Mouse (Mus musculus): ENCODE results near the gene Glra1.

The Glra1 gene

DNA sequence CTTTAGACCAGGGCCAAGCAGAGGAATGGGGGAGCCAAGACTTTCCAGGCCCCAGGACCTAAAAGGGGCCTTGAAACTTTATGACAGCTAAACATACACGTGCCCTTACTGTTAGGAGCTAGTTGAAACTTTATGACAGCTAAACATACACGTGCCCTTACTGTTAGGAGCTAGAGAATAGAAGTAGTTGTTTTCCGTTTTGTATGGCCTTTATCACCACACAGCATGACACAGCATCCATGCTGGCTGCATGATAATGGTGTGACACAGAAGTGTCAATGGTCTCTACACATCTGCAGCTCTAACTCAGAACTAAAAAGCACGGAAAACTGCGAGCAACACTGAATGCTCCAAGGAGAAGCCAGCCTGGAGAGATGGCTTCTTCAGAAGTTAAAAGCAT is 90.3 kb downstream of the Glra1 start:
- CTCF ChIA-PET, result no interaction called here

DNA sequence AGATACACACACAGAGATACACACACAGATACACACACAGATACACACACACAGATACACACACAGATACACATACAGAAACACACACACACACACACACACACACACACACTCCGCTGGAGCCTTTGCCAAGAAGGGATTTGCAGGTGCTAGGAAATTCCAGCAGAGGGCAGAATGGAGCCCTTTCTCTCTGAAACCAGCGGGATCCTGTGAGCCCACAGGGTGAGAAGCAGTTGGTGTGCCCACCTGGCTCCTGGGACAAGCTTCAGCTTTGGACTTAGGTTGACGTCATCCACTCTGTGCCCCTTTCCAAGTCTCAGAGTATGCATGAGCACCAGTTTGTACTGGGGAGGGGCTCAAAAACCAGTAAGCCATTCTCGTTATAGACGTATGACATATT is 96.6 kb downstream of the Glra1 start:
- CTCF ChIA-PET, result no interaction called here

DNA sequence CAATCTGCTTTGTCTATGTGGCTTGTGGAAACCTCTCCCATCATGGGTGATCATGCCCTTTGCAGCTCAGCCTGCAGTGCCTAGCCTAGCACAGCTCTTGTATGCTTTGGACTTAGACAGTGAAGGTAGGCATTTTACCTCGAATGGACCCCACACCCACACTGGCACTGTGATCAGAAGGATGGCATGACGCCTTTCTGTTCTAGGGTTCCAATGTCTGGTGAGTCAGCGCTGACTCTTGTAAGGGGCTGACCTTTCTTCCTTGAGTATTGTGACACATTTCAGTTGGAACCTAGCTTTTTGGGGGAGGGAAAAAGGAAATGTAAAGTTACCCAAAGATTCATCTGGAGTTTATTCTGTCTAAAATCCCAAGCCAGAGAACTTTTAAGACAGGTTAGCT is 102.5 kb downstream of the Glra1 start:
- CTCF ChIA-PET, result no interaction called here

DNA sequence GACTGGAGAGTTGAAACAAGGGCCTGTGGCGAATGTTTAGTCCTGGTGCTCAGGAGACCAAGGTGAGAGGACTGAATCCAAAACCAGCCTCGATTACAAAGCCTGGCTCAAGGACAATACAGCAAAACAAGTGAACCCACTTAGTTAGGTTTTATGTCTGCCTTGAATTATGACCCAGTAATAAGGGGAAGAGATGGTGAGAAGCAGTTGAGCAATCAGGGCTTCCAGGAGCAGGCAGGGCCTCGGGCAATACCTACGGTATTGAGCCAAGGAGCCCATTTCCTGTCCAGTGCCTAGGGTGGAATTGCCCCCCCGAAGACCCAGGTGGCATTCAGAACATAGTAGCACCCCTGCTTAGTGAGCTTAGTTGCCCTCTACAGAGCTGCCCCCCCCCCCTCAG is 105.1 kb downstream of the Glra1 start:
- CTCF ChIA-PET, result no interaction called here

DNA sequence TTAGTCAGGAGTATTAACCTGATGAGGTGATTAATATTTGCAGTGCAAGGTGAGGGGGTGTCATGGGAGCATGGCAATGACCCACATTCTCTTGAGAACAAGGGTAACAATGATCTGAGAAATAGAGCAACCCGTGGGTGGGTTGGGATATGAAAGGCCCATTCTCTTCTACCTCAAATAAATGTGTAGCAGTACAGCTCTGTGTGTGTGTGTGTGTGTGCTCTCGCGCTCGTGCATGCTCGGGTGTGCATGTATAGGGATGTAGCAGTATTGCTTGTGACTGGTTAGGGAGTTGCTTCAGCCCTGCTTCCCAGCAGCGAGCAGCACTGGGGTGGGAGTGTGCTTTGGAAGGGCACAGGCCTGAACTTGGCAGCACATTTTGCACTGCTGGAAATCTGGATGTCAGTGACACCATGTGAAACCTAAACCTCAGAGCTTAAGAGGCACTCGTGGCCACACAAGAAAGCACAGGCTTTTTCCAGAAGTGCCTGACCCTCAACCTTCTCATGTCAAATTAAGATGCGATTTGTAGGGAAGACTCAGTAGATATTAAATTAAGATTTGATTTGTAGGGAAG is 106.0 kb downstream of the Glra1 start:
- CTCF ChIA-PET, result no interaction called here

DNA sequence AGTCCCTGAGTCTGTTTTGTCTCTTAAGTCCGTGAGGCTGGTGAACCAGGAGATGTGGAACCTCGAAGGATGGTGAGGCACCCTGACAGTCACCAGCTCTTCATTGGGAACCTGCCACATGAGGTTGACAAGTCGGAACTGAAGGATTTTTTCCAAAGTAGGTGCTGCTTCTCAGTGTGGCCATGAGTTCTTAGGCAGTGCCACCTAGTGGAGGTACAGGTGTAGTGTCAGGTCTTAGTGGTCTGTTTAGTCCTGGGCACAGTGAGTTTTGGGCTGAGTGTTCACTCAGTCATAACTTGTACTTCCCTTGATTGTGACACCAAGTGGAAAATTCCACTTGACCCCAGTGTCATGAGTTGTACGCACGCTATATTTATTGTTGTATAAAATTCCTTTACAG is 110.1 kb downstream of the Glra1 start:
- CTCF ChIA-PET, result no interaction called here

DNA sequence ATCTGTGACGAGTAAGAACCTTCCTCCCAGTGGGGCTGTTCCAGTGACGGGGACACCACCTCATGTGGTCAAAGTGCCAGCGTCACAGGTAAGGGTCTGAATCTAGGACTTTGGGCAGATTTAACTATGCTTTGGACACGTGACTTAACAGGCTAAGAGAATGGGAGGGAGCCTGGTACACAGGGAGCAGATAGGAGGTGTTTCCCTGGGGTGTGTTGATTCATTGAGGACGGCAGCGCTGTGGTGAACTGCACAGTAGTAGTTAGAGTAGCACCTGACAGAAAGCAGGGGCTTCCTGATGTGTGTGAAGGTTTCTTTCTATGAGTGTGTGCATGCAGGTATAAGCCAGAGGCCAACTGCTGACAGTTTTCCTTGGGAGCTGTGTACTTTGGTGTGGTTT is 111.8 kb downstream of the Glra1 start:
- CTCF ChIA-PET, result no interaction called here

DNA sequence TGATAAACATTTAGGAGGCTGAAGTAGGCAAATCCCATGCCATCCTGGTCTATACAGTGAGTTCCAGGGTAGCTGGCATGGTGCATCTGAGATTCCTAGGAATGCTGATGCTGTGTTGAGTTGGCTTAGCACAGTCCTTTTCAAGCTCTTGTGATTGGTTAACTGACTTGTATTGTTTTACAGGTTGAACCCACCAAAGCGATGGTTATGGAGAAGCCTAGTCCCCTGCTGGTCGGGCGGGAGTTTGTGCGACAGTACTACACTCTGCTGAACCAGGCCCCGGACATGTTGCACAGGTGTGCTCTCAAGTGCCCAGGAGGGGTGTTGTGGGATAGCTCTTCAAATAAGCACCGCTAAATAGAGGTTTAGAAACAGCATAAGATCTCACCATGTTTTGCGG is 122.6 kb downstream of the Glra1 start:
- CTCF ChIA-PET, result interaction anchor here (0.6 kb wide), 1 partner anchor 26 kb away, joined by 3 read pairs; no protein-coding TSS in a partner anchor

DNA sequence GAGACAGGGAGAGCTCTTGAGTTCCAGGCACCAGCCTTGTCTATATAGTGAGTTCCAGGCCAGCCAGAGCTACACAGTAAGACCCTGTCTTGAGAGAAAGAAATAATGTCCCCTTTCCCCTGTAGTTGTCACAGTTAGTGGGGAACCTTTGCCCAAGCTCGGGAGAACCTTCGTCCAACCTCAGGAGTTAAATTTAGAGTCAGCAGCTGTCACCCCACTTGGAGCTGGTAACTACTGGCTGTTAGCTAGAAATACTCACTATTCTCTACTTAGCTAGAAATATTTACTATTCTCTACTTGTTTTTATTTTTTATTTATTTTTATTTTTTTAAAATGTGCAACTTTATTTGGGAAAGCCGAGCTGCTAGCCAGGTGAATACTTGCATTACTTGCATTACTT is 134.8 kb downstream of the Glra1 start:
- CTCF ChIA-PET, result no interaction called here

DNA sequence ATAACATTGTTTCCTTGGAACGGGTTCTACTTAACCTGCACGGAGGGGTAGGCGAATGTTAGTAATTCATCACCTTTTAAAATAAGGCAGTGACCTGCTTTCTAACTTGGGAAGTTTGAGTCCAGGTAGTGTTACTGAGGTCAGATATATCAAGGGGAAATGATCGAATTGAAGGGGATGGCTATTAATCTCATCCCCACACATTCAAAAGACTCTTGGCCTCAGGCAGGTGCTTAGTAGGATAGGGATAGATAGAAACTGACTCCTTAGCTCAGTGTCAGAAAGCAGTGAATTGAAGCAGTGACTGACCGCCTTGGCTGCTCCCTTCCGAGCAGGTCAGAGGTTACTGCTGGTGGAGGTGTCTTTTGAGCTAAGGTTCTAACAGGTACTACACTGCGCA is 136.5 kb downstream of the Glra1 start:
- CTCF ChIA-PET, result no interaction called here

DNA sequence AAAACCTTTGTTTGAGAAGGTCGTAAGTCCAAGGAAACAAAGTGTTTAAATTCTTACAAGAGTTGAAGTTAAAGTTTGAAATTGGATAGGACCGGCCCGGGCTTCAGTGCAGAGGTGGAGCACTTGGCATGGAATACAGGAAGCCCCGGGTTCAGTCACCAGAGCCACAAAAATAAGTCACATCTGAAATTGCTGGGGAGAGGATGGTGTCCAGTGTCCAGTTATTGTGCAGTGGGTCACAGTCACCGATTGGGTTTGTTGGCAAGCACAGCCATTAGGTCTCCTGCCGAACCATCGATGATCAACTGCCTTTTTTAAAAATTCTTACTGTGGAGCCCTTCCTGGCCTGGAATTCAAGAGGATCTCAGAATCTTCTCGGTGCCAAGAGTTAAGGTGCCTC is 137.2 kb downstream of the Glra1 start:
- CTCF ChIA-PET, result no interaction called here

DNA sequence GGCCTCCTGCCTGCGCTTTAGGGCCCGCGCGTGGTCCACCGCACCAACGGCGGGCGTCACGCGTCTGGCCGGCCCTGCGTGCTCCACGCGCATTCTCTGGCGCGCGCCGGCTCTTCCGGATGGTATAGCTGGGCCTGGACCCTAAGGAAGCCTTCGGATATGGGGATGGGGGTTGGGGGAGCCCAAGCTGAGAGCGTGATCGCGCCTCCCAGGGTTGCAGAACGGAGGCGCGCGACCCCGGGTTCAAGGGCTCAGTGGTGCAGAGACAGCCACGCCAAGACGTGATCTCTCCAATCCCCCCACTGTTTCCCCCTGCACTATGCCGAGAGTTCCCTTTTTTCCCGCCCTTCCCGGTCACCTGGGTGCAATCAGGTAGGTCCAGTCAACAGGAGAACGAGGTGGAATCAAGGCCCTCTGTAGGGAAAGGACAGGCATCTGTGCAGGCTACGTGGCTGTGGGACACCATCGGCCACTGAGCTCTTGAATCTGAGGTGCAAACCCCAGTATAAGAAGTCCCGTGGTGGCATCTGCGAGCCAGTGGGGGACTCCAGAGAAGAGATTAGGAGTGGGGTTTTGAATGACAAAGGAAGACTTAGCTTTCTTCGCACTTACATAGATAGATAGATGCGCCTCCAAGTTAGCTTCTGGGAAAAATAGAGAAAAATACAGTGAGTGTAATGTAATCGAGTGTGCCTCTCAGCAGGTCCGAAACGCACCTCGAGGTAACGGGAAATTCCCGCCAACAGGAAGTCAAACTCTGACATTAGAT is 137.9 kb downstream of the Glra1 start:
- CTCF ChIA-PET, result no interaction called here

DNA sequence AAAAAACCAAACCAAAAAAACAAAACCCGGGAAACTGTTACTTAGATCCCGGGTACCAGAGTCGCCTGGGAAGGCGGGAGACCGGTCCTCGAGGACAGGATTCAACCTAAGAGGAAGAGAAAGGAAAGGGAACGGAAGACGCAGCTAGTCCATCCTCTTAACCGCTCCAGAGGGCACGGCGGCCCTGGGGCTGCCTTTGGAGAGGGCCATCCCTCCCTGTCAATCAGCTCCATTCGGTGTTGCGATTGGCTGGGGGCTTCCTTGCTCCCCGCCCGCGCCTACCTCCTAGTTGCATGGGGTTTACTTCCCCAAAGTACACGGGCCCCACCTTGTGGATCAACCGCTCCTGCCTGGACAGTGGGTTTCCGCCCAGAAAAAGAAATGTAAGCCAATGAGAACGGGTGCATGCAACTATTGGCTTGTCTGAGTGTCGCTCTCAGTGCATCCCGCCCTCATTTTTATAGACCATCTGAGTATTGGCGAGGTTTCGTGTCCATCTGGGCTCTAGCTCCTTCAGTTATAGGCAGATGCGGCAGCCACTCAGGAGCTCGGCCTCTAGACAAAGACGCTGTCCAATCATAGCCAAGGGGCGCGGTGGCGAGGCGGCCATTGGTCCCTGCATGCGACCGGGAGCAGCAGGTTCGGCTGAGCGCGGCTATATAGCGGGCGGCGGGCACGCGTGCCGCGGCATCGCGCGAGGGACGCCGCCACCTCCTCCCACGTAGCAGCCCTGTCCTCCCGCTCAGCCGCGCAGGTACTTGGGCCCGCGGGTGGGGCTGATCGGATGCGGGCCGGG is 138.8 kb downstream of the Glra1 start, which contains the start of gene G3bp1:
Gene G3bp1 (plus strand): TSS at position 638 of the 796 bp plus-strand sequence.
- CTCF ChIA-PET, result interaction anchor here (1.3 kb wide), 1 partner anchor 8 kb away, joined by 3 read pairs; the partner anchor contains the start of gene Atox1

DNA sequence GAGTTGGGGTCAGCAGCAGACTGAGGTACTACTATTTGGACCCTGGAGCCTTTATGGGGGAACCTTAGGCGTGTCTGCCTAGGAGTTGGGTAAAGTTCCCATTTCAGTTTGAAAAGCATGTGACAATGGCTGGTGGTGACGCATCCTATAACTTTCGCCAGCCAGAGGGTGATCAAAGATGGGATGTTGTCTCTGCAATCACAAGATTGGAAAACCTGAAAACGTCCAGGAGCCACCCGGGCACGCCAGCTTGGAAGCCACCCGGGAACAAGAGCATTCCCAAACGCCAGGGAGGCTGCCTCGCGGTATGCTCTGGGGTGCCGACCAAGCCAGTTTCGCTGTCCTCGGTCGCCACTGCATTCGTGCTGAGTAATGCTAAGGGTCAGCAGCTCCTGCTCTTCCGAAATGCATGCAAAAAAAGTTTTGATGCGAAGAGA is 139.4 kb downstream of the Glra1 start:
- CTCF ChIA-PET, result interaction anchor here (1.3 kb wide), 1 partner anchor 8 kb away, joined by 3 read pairs; the partner anchor contains the start of gene Atox1

DNA sequence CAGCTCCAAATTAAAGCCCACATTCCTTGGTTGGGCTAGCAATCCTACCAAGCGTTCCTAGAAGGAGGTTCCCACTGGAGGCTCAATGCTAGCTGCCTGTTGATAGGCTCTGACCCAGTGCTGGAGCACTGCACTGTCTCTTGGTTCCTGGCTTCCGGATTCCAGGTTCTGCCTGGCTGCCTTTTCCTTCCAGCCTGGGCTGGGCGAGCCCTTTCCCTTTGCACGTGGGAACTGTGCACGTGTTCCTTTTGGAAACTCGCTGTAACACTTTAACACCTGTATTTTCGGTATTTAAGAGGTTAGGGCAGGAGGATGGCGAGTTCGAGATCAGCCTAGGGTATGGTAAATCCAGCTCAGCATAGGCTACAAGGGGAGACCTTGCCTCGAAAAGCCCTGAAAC is 140.0 kb downstream of the Glra1 start:
- CTCF ChIA-PET, result no interaction called here

DNA sequence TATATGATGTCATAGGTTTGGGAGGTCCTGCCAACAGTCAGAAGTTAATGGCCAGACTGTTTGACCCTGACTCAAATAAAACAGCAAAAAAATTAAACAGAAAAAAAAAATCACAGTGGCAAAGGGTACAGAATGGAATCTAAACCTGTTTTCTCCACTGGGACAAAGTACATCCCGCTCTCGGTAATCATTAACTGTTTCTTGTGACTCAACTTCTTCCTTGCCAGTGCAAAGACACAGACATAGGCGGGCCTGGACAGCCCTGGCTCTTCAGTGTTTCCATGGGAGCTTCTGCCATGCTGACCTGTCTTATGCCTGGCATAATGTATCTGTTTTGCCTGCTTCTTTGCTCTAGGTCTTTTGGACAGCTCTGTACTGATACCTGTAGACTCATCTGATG is 142.8 kb downstream of the Glra1 start:
- CTCF ChIA-PET, result no interaction called here

DNA sequence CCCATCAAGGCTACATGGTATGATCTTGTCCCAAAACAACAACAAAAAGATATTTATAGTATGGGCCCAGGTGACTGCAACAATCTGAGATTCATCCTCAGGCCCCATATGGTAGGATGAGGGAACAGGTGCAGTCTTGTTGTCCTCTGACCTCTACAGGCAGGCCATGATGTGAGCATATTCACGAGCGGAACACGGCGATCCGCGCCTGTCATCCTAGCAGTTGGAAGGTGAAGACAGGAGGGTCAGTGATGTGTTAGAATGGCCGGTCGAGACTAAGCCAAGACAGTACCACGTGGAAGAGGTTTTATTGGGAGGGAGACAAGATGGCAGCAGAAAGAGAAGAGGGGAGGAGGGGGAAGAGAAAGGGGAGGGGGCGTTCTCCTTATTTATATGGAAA is 143.3 kb downstream of the Glra1 start:
- CTCF ChIA-PET, result no interaction called here
